Mouse (Mus musculus) adrenal gland, adult (tissue): ENCODE measurements around the gene Ugt1a8.

ENCODE experiments used
- DNase-seq, 2 experiments: peaks; one replicate each; pipeline ENCODE4 v3.0.0; 2022 to 2023; ENCODE audit warnings: low spot score in 1 of 2; ENCODE audit not compliant: inconsistent age in 2 of 2

Ugt1a8 gene

GRCm38 (mm10) chr1:88172190-88172589 lies 84.6 kb downstream of the Ugt1a8 start:
- peak in 1 of 2 experiments; percentile 32 for DNase-seq

DNA sequence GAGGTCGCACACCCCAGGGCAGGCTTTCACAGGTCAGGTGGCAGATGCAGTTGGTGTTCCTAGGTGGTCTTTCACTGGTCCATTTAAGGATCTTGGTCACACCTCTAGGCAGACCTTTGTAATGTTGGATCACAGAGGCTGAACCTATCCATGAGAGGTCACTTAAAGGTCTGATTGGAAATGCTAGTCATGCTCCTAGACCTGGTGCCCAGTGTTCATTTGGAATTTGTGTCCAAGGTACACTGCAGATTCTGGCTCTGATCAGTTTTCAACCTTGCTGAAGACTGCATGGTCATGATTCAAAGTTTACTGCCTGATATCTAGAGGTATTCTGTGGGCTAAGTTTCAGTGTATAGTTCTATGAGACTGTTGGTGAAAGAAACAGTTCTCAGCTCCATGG lies 92.0 kb downstream of the Ugt1a8 start:
- no peak for DNase-seq

- no peak for DNase-seq
These were observed 98.8 kb downstream of the Ugt1a8 start for GRCm38 (mm10) chr1:88186325-88186935.

DNA sequence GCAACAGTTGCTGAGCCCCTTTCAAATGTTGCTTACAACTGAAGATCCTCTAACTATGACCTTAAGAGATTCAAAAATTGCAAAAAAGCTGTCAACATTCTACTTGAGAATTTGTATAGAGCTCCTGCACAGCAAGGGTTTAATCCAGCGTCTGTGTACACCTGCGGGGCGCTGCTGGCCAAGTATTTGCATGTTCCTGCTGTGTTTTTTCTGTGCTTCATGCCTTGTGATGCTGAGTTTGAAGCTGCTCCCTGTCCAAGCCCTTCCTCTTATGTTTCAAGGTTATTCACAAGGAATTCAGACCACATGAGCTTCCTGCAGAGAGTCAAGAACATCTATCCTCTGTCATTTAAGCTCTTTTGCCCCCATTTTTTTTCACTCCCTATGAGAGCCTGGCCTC lies 104.5 kb downstream of the Ugt1a8 start:
- no peak for DNase-seq

DNA sequence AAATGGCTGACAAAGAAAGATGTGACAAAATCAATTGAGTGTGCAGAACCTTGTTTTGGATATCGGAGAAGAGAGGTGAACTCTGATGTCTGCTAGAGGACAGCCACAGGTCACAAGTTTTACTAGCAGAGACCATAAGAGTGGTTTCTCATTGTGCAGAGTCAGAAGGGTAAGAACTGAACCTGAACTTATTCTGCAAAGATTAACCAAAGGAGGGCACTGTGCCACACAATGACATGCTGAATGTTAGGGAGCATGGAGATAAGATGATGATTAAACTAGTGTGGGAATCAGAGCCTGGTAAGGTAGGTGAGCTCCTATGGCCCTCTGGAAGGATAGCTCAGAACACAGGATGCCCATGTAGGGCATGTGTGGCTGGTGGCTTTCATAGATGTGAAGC lies 108.1 kb downstream of the Ugt1a8 start:
- DNase-seq: peak in 1 of 2 experiments; percentile 65

- no peak for DNase-seq
These were observed 109.8 kb downstream of the Ugt1a8 start for GRCm38 (mm10) chr1:88197443-88197842.

DNA sequence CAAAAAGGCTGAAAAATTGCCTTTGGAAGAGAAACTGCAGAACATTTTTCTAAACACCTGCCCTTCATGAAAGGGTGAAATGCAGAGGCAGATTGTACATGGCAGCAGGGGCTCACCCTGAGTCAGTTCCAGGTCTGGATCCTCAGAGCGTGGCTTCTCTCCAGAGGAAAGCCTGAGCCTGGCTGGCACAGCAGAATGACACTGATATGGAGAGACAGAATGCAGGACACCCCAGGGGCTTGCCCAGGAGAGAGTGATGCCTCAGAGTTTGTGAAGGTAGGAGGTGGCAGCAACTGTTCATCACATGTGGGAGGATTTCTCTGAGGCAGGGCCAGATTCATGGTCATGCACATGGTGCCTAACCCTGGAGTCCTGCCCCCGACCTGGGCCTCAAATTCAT lies 112.4 kb downstream of the Ugt1a8 start:
- DNase-seq: no peak

- no peak for DNase-seq
These were observed 112.8 kb downstream of the Ugt1a8 start, which contains the start of gene Ugt1a2 for GRCm38 (mm10) chr1:88200456-88200855. Gene Ugt1a2 (plus strand): TSS chr1:88200601.

- DNase-seq: peak; percentile 80 to 89
These were observed 117.8 kb downstream of the Ugt1a8 start, which contains the start of gene Dnajb3 for GRCm38 (mm10) chr1:88205294-88205922. Gene Dnajb3 (minus strand): TSS chr1:88205782.

GRCm38 (mm10) chr1:88206843-88207479 lies 119.3 kb downstream of the Ugt1a8 start:
- DNase-seq: no peak

DNA sequence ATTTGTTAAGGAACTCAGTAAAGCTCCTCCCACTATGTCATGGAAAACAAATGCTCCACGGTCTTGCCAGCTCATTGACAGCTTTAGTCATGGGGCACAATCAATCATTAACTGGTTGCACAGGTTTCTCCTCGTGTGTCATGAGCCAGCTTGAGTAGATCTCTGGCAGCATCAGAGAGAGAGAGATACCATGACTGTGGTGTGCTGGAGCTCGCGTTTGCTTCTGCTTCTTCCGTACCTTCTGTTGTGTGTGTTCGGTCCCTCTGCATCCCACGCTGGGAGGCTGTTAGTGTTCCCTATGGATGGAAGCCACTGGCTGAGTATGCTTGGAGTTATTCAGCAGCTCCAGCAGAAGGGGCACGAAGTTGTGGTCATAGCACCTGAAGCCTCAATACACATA lies 124.2 kb downstream of the Ugt1a8 start, which contains the start of gene Ugt1a1:
Ugt1a1 (plus strand) TSS at position 148 of the 400 bp plus-strand sequence.
- no peak for DNase-seq

DNA sequence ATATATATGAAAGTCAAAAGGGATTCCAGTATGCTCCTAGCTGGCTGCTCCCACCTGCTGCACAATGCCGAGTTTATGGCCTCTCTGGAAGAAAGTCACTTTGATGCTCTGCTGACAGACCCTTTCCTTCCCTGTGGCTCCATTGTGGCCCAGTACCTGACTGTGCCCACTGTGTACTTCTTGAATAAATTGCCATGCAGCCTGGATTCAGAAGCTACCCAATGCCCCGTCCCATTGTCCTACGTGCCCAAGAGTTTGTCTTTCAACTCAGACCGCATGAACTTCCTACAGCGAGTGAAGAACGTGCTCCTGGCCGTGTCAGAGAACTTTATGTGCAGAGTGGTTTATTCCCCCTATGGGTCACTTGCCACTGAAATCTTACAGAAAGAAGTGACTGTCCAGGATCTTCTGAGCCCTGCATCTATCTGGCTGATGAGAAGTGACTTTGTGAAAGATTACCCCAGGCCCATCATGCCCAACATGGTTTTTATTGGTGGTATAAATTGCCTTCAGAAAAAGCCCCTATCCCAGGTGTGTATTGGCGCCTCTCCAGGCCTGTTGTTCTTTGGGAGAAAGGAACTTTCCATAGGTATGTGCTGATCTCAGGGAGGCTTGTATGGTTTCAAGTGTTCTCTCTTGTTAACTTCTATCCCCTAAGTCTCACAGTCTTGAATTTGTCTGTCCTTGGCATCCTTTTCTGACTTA lies 124.9 kb downstream of the Ugt1a8 start:
- peak in 1 of 2 experiments; percentile 45 for DNase-seq

GRCm38 (mm10) chr1:88213061-88213460 lies 125.4 kb downstream of the Ugt1a8 start:
- peak in 1 of 2 experiments; percentile 29 for DNase-seq

DNA sequence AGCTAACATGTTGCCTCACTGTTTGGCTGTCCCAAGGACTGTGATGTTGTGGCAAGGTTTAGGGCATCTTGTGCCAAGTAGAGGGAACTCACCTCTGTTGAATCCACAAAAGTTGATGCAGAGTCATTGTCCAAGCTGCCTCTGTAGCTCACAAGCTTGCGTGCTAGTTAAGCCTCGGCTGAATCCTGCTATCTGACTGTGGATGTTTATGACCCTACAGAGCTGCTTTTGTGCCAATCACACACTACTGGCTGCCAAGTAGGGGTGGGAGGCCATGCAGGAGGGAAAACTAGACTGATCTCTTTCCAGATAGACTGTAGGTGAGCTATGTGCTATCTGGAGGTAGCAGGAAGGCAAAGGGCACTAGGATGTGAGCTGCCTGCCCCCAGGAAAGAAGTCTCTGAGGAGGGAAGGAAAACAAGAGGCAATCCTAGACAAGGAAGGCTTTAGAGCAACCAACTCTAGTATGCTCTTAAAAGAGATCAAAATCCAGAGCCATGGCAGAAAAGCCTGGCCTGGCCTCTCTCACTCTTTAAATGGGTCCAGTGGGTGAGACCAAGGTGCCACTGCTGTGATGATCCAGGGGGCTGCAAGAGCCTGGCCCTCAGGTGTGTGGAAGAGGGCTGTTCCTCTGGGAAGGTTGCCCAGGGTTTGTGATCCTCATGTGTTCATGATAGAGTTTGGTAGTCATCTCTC lies 126.3 kb downstream of the Ugt1a8 start:
- peak in 1 of 2 experiments; percentile 69 for DNase-seq

GRCm38 (mm10) chr1:88214462-88214952 lies 126.9 kb downstream of the Ugt1a8 start:
- peak in 1 of 2 experiments; percentile 42 for DNase-seq

DNA sequence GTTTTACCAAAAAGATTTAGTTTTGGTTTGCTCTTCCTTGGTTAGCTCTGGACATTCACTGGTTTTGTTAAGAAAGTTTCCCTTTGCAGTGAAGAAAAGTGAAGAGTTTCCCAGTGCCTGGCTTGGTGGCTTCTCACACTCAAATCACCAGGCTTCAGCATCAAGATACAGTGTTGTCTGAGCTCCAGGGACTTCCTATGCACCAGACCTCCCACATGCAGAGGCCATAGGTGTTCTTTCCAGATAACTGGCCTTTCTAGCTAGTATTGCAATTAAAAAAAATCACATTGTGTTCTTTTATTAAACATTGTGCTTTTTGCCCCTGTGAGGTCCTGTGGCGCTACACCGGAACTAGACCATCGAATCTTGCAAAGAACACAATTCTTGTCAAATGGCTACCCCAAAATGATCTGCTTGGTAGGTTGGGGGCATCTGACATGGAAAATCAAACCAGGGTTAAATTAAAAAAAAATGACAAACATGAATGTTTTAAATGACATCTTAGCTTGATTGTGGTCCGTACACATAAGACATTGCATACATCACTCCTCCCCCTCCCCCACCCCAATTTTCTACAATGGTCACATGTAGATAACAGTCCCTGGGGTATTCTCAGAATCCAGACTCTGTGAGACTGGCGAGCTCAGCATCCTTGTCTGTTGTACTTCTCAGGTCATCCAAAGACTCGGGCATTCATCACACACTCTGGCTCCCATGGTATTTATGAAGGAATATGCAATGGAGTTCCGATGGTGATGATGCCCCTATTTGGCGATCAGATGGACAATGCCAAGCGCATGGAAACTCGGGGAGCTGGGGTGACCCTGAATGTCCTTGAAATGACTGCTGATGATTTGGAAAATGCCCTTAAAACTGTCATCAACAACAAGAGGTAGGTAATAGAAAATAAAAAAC lies 128.1 kb downstream of the Ugt1a8 start:
- DNase-seq: peak in 1 of 2 experiments; percentile 34

DNA sequence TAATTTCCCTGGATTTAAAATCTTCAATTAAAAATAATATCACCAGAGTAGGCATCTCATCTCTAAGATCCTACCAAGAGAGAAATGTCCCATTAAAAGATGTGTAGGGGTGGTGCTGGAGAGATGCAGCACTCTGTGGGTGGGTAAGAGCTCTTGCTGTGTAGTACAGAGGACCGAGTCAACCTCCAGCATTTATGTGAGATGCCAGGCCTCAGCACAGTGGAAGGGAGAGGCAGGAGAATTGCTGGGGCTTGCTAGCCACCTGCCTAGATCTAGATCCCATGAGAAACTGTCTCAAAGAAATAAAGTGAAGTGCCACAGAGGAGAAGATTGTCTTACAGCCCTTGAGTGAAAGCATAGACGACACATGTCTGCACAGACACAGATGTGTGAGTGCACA lies 128.9 kb downstream of the Ugt1a8 start:
- DNase-seq: no peak

GRCm38 (mm10) chr1:88217144-88217543 lies 129.5 kb downstream of the Ugt1a8 start:
- DNase-seq: peak in 1 of 2 experiments; percentile 41

DNA sequence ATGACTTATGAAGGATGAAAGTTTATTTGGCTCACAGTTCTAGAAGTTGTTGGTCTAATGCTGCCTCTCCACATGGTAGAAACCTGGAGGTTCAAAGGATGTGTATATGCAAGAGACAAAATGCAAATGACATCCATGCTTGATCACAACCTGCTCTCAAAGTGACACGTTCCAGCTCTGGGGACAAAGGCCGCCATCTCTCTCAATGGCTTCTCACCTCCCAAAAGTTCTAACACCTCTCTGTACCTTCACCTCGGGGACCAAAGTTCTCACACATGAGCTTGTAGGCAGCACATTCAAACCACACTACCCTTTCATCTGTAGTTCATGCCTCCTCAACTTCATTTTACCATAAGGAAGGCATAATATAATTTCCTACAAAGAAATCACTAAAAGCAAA lies 130.0 kb downstream of the Ugt1a8 start:
- peak in 1 of 2 experiments; percentile 31 for DNase-seq
